Mouse (Mus musculus): ENCODE measurements at regions not wholly inside any gene's neighbourhood (a gene's known extent, or its start where the extent isn't known, plus 50 kb on each side); places are given as distances from the start of the nearest gene placed in this dataset.

DNA sequence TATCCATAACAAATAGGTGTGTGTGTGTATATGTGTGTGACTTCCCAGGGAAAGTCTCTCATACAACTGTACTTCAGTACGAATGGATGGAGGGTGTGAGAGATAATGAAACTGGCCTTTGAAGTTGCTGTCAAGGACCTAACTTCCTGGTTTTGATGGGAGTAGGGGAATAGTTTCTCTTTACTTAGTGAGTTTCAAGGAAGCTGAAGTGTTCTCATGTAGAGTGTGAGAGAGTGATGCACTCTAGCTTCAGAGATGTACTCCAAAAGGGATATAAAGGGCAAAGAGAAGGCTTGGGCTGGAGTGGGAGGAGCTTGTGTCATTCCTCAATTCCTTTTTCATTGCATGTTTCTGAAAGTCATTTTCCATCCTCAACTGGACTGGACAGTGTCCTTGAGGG lies 206.2 kb upstream of the Impg1 start:
- TF ChIP-seq POLR2AphosphoS2 (IDR thresholded peaks at IDR 0.05; ENCODE audit: insufficient read length, low read depth) (no peak), POLR2A (IDR thresholded peaks at IDR 0.05; ENCODE audit: insufficient read length, low read depth) (no peak), E2F4 (IDR thresholded peaks at IDR 0.05; ENCODE audit: insufficient read depth) (no peak), CEBPB (IDR thresholded peaks at IDR 0.05; ENCODE audit: insufficient read depth, poor library complexity, severe bottlenecking) (no peak)
